Mouse (Mus musculus) kidney, adult 2 months (tissue): ENCODE measurements at regions not wholly inside any gene's neighbourhood (a gene's known extent, or its start where the extent isn't known, plus 50 kb on each side); places are given as distances from the start of the nearest gene placed in this dataset.

ENCODE experiments used
- CTCF ChIP-seq: fragments of 200-500 bp; conservative IDR thresholded peaks from 2 replicates; pipeline ENCODE4 v1.5.1; 2011; ENCODE audit warnings: low read depth, mild to moderate bottlenecking, control low read depth, low read length, moderate library complexity, mixed read lengths; ENCODE audit not compliant: insufficient read depth, insufficient read length
- POLR2A ChIP-seq: fragments of 200-500 bp; IDR thresholded peaks from one replicate; pipeline ENCODE4 v1.6.1; 2011; ENCODE audit warnings: low read depth, low read length, control low read depth

GRCm38 (mm10) chr14:62128918-62129317 lies 163.5 kb upstream of the Rnaseh2b start:
- TF ChIP-seq CTCF (no peak), POLR2A (no peak)
